In genomic region chr9:13300041-13300441, GRCm38 (mm10) we compare ENCODE assay signal across 8 mouse cellular contexts. TPM values are rescaled to one million over a fixed set of nuclear protein-coding genes. Genes with fewer than 3 reads are reported as not detected.
DNase-seq lines count a peak whose midpoint lies in the region; ATAC-seq and TF ChIP-seq lines count a peak whose summit lies in the region.

No protein-coding gene starts in this region.

- no peaks in the 10 kb centered on the region for H3K36me3 ChIP-seq in kidney, adult 2 months (ENCODE audit: control insufficient read depth, insufficient read depth, low read length)
- no peaks in the 10 kb centered on the region for H3K36me3 ChIP-seq in forebrain, embryonic 12.5 days (replicated peaks)
- no peaks in the 10 kb centered on the region for H3K36me3 ChIP-seq in neural tube, embryonic 12.5 days

- no peak for ATAC-seq in forebrain, embryonic 12.5 days (ENCODE audit: low FRiP score)
- ATAC-seq in neural tube, embryonic 12.5 days (ENCODE audit: low FRiP score, low read depth): no peak

- H3K27ac ChIP-seq in kidney, adult 2 months (ENCODE audit: insufficient read depth, low read depth, low read length): peak overlapping the region; percentile 79
- H3K27ac ChIP-seq in forebrain, embryonic 12.5 days: no peak overlapping the region
- H3K27ac ChIP-seq in neural tube, embryonic 12.5 days: no peak overlapping the region

- H3K27me3 ChIP-seq in kidney, adult 2 months (replicated peaks; ENCODE audit: control insufficient read depth, insufficient read depth, low read length): no peaks in the 10 kb centered on the region
- H3K27me3 ChIP-seq in forebrain, embryonic 12.5 days: peaks cover 8% of the 10 kb centered on the region; the same call in 1 of the 2 replicates
- no peaks in the 10 kb centered on the region for H3K27me3 ChIP-seq in neural tube, embryonic 12.5 days (replicated peaks)

- intact Hi-C loops in left cerebral cortex, postnatal 10 days (cut with DNase I): no loop called here

- peaks cover 21% of the 10 kb centered on the region for H3K4me1 ChIP-seq in kidney, adult 2 months (ENCODE audit: control insufficient read depth, insufficient read depth, low read length)
- peaks cover 71% of the 10 kb centered on the region for H3K4me1 ChIP-seq in forebrain, embryonic 12.5 days
- H3K4me1 ChIP-seq in neural tube, embryonic 12.5 days: peaks cover 72% of the 10 kb centered on the region

- peak overlapping the region; percentile 32 for H3K4me3 ChIP-seq in kidney, adult 2 months (ENCODE audit: insufficient read depth, low read depth, low read length)
- H3K4me3 ChIP-seq in forebrain, embryonic 12.5 days (replicated peaks): 0 out of 2 replicates have a peak overlapping the region, but pooled peaks have one; percentile 0
- H3K4me3 ChIP-seq in neural tube, embryonic 12.5 days: peak overlapping the region; percentile 64

- TF ChIP-seq POLR2A in kidney, adult 2 months (IDR thresholded peaks at IDR 0.05; ENCODE audit: low read depth, low read length): no peak

- no peaks in the 10 kb centered on the region for H3K9me3 ChIP-seq in forebrain, embryonic 12.5 days
- no peaks in the 10 kb centered on the region for H3K9me3 ChIP-seq in neural tube, embryonic 12.5 days

- 39% methylated on average over 3 of the region's 3 CpGs for WGBS in kidney, adult 2 months
- WGBS in forebrain, embryonic 12.5 days: 56% methylated on average over 3 of the region's 3 CpGs
- 29% methylated on average over 3 of the region's 3 CpGs for WGBS in neural tube, embryonic 12.5 days

- TF ChIP-seq CTCF in kidney, adult 2 months (conservative IDR thresholded peaks at IDR 0.05; ENCODE audit: insufficient read depth, insufficient read length, low read depth, low read length): no peak

- peak; percentile 44 for DNase-seq in kidney, adult 2 months
- DNase-seq in kidney, postnatal 14 days: no peak
- peak; percentile 5 for DNase-seq in MN1 (ENCODE audit: low spot score)
- peak; percentile 73 for DNase-seq in induced T-regulatory cell, adult 2 months (ENCODE audit: low read depth)
- no peak for DNase-seq in spleen, adult 18-20 months
- DNase-seq in left cerebral cortex, postnatal 10 days (ENCODE audit: extremely low spot score in 1 of 2, low spot score in 2 of 2): no peak

- H3K9ac ChIP-seq in forebrain, embryonic 12.5 days: 0 out of 2 replicates have a peak overlapping the region, but pooled peaks have one; percentile 17
- H3K9ac ChIP-seq in neural tube, embryonic 12.5 days: peak overlapping the region; percentile 35

- H3K4me2 ChIP-seq in forebrain, embryonic 12.5 days: peak overlapping the region; percentile 71
- H3K4me2 ChIP-seq in neural tube, embryonic 12.5 days (replicated peaks): peak overlapping the region; percentile 96

RNA-seq across cellular contexts. Expression of gene Maml2, which starts 2.3 kb away (rescaled TPM):
- polyA plus RNA-seq in kidney, adult 2 months (2012; rRNA removed): 4.6 and 4.8 TPM in 2 replicates
- 10.4 and 11.8 TPM in 2 replicates for polyA plus RNA-seq in forebrain, embryonic 12.5 days (2016; fragmentation: Nextera tagmentation; extraction: Ambion mirVana)
- polyA plus RNA-seq in neural tube, embryonic 12.5 days (2016; fragmentation: Nextera tagmentation; extraction: Ambion mirVana): 13.9 and 14.3 TPM in 2 replicates
- total RNA-seq in left cerebral cortex, postnatal 10 days (2021): 1 to 10 TPM; 6.7 to 8.5 TPM

RNA-seq across cellular contexts. Expression of gene Ccdc82, which starts 53.3 kb away (rescaled TPM):
- polyA plus RNA-seq in kidney, adult 2 months (2012; rRNA removed): 5.8 and 6.7 TPM in 2 replicates
- polyA plus RNA-seq in forebrain, embryonic 12.5 days (2016; fragmentation: Nextera tagmentation; extraction: Ambion mirVana): 15.4 and 16.0 TPM in 2 replicates
- polyA plus RNA-seq in neural tube, embryonic 12.5 days (2016; fragmentation: Nextera tagmentation; extraction: Ambion mirVana): 13.4 and 14.4 TPM in 2 replicates
- total RNA-seq in left cerebral cortex, postnatal 10 days (2021): 10 to 100 TPM; 12.2 to 13.7 TPM

RNA-seq across cellular contexts. Expression of gene Jrkl, which starts 54.4 kb away (rescaled TPM):
- polyA plus RNA-seq in kidney, adult 2 months (2012; rRNA removed): 0.48 and 0.91 TPM in 2 replicates
- 13.7 and 15.4 TPM in 2 replicates for polyA plus RNA-seq in forebrain, embryonic 12.5 days (2016; fragmentation: Nextera tagmentation; extraction: Ambion mirVana)
- 12.7 and 14.6 TPM in 2 replicates for polyA plus RNA-seq in neural tube, embryonic 12.5 days (2016; fragmentation: Nextera tagmentation; extraction: Ambion mirVana)
- 1 to 10 TPM; 9.1 to 9.2 TPM for total RNA-seq in left cerebral cortex, postnatal 10 days (2021)

Comparison
In these comparisons a context has a peak if more than half of its experiments do, and no peak if none do; other contexts are left out.
1. DNase-seq: peak in kidney, adult 2 months (single experiment), MN1 (single experiment) and induced T-regulatory cell, adult 2 months (single experiment); none in kidney, postnatal 14 days (single experiment), spleen, adult 18-20 months (0 of 2) and left cerebral cortex, postnatal 10 days (0 of 2).
2. H3K4me3 ChIP-seq: peak in every context shown above with its lines; median percentile 64 in neural tube, embryonic 12.5 days; 32 in kidney, adult 2 months; 0 in forebrain, embryonic 12.5 days.